Mouse (Mus musculus) stomach, embryonic 16.5 days (tissue): ENCODE data around the gene Gdpd1. TPM values are rescaled to one million over a fixed set of nuclear protein-coding genes. Genes with fewer than 3 reads are reported as not detected.
A peak's percentile ranks its signal among the peaks of the same experiment; 100 is the strongest.

Experiments
- ATAC-seq: fragments of 200-750 bp; cut with Nextera tagmentation; 2 replicates; pipeline ENCODE4 v1.8.0; 2017; ENCODE audit warnings: moderate number of reproducible peaks, moderate TSS enrichment; ENCODE audit not compliant: insufficient read depth, low FRiP score
- H3K27ac ChIP-seq: fragments of 300-500 bp; sonication (generic); 2 replicates; pipeline ENCODE4 v1.5.1; 2014; ENCODE audit warnings: low read length
- H3K27me3 ChIP-seq: fragments of 300-500 bp; sonication (generic); 2 replicates; pipeline ENCODE4 v1.6.1; 2014; ENCODE audit warnings: low read length, control low read depth, mixed read lengths; ENCODE audit not compliant: control insufficient read depth, insufficient read depth
- H3K36me3 ChIP-seq: fragments of 300-500 bp; sonication (generic); 2 replicates; pipeline ENCODE4 v1.6.1; 2014; ENCODE audit warnings: low read length; ENCODE audit not compliant: control insufficient read depth, insufficient read depth
- H3K4me1 ChIP-seq: fragments of 300-500 bp; sonication (generic); 2 replicates; pipeline ENCODE4 v1.6.1; 2014; ENCODE audit warnings: low read length, control low read depth, mixed read lengths; ENCODE audit not compliant: control insufficient read depth, insufficient read depth
- H3K4me2 ChIP-seq: fragments of 300-500 bp; sonication (generic); 2 replicates; pipeline ENCODE4 v1.6.1; 2014; ENCODE audit warnings: low read depth, low read length, mixed read lengths
- H3K4me3 ChIP-seq: fragments of 300-500 bp; sonication (generic); replicated peaks from 2 replicates; pipeline ENCODE4 v1.5.1; 2014; ENCODE audit warnings: mild to moderate bottlenecking, low read length
- H3K9ac ChIP-seq: fragments of 300-500 bp; sonication (generic); 2 replicates; pipeline ENCODE4 v1.6.1; 2014; ENCODE audit warnings: low read length
- H3K9me3 ChIP-seq: fragments of 300-500 bp; sonication (generic); replicated peaks from 2 replicates; pipeline ENCODE4 v1.6.1; 2016; ENCODE audit warnings: low read length, control low read depth; ENCODE audit not compliant: control insufficient read depth
- WGBS: fragments of 180-500 bp; shearing (Covaris S2); extraction: QIAGEN DNeasy Blood & Tissue Kit; methylation state at CpG from one replicate; pipeline ENCODE4 v1.1.7; 2014; 5-methylcytosine and 5-hydroxymethylcytosine counted together
- polyA plus RNA-seq: library from polyadenylated mRNA; unstranded; fragments of >200 nt; fragmentation: Nextera tagmentation; extraction: Ambion mirVana; gene quantifications from 2 replicates; pipeline ENCODE4 v1.2.1, GENCODE M21; 2015

The Gdpd1 gene
- 34.9 and 41.5 TPM in 2 replicates for polyA plus RNA-seq

DNA sequence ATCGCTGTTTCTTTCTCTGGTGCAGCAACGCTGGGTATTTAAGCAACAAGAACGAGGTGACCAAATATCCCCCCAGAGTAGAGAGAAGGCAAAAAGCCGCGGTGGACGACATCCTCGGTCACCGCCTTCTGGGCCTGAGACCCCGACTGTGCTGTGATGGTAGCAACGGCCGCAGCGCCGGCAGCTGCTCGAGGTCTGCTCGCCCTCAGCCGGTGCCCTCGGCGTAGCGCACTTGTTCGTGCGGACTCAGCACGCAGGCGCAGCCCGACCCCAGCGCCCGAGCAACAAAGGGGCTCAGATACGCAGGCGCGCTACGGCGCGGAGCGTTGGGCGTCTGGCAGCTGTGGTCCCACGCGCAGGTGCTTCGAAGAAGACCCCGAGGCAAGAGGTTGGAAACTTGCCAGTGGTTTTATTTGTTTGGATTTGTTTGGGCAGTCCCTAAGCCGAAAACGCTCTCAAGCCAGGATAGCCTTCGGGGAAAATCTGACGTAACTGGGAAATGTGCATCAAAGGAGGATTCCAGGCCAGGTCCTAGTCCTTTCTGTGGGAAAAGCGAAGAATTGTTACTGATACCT, at the start of gene Gdpd1:
Gene Gdpd1 (minus strand): TSS at position 197 of the 575 bp plus-strand sequence.
- Histone ChIP-seq H3K27ac (peak within 1 kb of the TSS; percentile 66), H3K9me3 (no peaks in the 10 kb centered on the region), H3K4me1 (peaks cover 4% of the 10 kb centered on the region; the same call in 1 of the 2 replicates), H3K4me2 (peak within 1 kb of the TSS; percentile 97), H3K4me3 (peak within 1 kb of the TSS; percentile 73), H3K27me3 (no peaks in the 10 kb centered on the region), H3K36me3 (0 out of 2 replicates have a peak, but pooled peaks cover 3% of the 10 kb centered on the region), H3K9ac (peak within 1 kb of the TSS; percentile 85)
- under 1% methylated on average over 43 of the region's 43 CpGs for WGBS
- ATAC-seq = peak; percentile 93

DNA sequence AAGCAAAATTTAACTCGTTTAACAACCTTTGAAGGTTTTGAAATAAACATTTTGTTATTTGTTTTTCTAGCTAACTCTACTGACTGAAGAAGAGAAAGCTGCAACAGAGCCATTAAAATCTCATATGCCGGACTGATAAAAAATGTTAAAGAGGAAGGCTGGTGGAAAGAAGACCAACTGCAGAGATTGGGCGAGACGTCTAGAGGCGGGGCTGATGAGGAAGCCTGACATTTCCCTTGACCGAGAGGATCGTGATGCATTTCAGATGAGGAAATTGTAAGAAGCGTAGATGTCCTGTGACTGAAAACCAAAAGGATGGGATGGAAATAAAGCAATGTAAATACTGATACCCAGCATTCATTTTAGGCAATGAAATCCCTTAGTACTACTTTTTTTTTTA, 48.0 kb upstream of the Gdpd1 start:
- H3K27ac ChIP-seq = no peak overlapping the region
- no peak for ATAC-seq

DNA sequence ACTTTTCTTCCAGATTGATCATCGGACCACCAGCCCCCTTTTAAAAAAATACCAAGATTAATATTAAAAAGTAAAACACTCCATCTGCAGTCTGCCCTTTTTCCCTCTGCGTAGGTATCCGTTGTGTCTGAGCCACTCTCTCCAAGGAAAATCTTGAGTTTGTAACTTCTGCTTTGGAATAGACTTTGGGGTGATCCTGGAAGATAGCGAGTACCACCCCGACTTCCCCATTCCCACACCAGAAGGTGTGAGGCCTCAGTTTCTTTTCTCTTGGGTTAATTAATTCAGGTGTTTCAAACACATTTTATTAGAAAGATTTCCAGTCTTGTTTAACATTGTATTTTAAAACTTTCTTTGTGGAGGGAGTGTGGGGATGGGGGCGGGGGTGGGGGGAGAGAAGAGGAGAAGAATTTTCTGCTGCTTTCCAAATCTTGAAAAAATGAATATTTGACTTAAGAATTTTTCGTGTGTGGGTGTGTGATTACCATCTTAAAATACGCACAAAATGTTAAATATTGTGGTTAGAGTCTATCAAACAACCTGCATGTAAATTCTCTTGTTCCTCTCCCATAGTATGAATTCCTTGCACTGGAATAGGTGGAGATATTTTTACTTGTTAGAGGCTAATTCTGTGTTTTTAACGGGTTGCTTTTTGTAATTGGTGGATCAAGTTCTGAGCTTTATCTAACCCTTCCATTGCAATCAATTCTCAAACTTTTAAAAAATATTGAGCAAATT, 36.5 kb upstream of the Gdpd1 start:
- 1% methylated on average over 9 of the region's 9 CpGs for WGBS
- H3K9me3 ChIP-seq = no peaks in the 10 kb centered on the region
- no peak for ATAC-seq
- H3K4me2 ChIP-seq = peak overlapping the region; percentile 57
- H3K36me3 ChIP-seq = peaks cover 8% of the 10 kb centered on the region
- H3K4me1 ChIP-seq = peaks cover 9% of the 10 kb centered on the region
- H3K27me3 ChIP-seq = no peaks in the 10 kb centered on the region
- H3K27ac ChIP-seq = peak overlapping the region; percentile 96
- H3K4me3 ChIP-seq = peak overlapping the region; percentile 68
- H3K9ac ChIP-seq = peak overlapping the region; percentile 86

More for the DNA sequence above, 48.0 kb upstream of the Gdpd1 start:
- no peak overlapping the region for H3K9ac ChIP-seq
- H3K27me3 ChIP-seq = no peaks in the 10 kb centered on the region
- 78% methylated on average over 8 of the region's 8 CpGs for WGBS
- H3K9me3 ChIP-seq = no peaks in the 10 kb centered on the region
- H3K4me1 ChIP-seq = peaks cover 3% of the 10 kb centered on the region
- no peak overlapping the region for H3K4me2 ChIP-seq
- peaks cover 22% of the 10 kb centered on the region; the same call in 1 of the 2 replicates for H3K36me3 ChIP-seq
- H3K4me3 ChIP-seq = no peak overlapping the region

DNA sequence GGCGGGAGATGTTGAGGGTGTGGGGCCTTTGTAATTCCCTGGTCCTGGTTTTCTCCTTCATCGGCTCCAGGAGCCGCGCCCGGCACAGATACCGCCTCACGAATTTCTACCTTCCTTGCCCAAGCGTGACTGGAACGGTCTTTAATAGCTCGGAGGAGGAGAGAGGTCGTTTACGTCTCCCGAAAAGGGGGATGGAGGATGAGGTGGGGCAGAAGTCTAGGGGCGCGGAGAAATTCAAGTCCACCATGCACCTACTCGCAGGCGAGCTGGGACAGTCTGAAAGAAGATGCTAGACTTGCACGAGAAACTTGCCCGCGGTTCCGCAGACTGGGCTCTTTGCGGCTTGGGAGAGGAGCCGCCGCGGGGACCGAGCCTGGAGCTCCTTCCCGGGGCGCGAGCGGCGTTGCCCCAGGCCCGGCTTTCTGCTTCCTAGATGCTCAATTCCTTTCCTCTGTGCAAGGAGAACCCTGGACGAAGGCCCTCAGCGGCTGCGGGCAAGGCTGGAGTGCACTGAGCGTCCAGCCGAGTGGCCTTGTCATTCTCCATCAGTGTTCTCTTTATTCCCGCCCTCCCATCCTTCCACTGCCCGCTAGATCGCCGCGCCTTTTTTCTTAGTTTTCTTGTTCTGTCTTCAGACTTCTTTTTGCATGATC, 35.8 kb upstream of the Gdpd1 start:
- Histone ChIP-seq H3K27me3 (no peaks in the 10 kb centered on the region), H3K4me3 (peak overlapping the region; percentile 68), H3K4me1 (peaks cover 9% of the 10 kb centered on the region), H3K9ac (peak overlapping the region; percentile 86), H3K36me3 (peaks cover 1% of the 10 kb centered on the region; the same call in 1 of the 2 replicates), H3K9me3 (no peaks in the 10 kb centered on the region), H3K4me2 (peak overlapping the region; percentile 57), H3K27ac (peak overlapping the region; percentile 96)
- ATAC-seq = no peak
- WGBS = under 1% methylated on average over 42 of the region's 42 CpGs

DNA sequence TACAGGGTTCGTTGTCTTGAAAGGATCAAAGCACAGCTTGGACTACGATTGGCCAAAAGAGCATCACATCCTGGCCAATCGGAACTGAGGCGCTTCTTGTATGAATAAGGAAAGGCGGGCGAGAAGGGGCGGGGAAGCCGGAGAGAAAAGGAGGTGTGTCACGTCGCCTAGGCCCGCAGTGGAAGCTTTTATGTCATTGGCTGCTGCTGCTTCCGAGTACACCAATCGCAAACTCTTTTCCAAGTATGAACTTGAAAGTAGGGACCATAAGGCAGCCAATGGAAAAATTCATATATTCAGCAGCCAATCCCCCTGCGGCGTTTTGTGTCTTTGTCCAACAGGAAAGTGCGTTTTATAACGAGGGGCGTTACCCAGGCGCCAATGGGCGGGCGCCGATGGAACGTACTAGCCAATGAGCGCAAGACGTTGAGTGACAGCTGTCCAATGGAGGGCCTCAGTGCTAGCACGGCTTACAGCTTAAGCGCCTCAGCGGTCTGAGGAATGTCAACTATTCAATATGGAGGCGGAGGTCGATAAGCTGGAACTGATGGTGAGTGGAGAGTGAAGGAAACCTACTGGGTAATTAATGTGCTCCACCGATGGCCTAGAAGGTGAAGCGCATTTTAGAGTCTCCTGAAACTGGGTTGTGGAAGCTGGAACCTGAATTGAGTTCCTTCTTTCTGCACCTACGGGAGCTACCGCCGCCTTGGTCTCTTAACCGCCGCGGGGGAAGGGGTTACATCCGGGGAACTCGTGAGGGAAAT, 35.1 kb upstream of the Gdpd1 start, which contains the start of gene Ska2:
Gene Ska2 (plus strand): TSS at position 480 of the 764 bp plus-strand sequence.
- peak within 1 kb of the TSS; percentile 86 for H3K9ac ChIP-seq
- H3K27ac ChIP-seq = peak within 1 kb of the TSS; percentile 96
- H3K27me3 ChIP-seq = no peaks in the 10 kb centered on the region
- peak; percentile 99 for ATAC-seq
- H3K9me3 ChIP-seq = no peaks in the 10 kb centered on the region
- H3K4me3 ChIP-seq = peak within 1 kb of the TSS; percentile 68
- H3K36me3 ChIP-seq = no peaks in the 10 kb centered on the region
- WGBS = under 1% methylated on average over 40 of the region's 40 CpGs
- H3K4me2 ChIP-seq = peak within 1 kb of the TSS; percentile 68
- H3K4me1 ChIP-seq = peaks cover 9% of the 10 kb centered on the region

DNA sequence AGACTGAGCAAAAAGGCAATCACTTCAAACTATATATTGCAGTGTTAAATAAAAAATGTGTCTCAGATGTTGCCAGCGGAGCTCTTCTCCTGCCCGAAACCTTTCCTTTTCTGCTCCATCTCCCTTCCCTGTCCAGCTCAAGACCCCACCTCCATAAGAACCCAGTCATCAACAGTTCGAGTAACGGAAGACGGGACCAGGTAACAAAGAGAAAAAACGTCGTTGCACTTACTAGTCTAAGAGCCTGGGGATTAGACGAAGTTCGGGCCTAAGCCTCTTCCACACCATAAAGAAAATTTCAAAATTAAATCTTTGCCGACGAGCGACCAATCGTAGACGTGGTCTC, 34.5 kb upstream of the Gdpd1 start, which contains the start of gene Prr11:
Gene Prr11 (minus strand): TSS at position 300 of the 346 bp plus-strand sequence.
- Histone ChIP-seq H3K4me2 (peak within 1 kb of the TSS; percentile 68), H3K27ac (peak within 1 kb of the TSS; percentile 96), H3K27me3 (no peaks in the 10 kb centered on the region), H3K9ac (peak within 1 kb of the TSS; percentile 86), H3K9me3 (no peaks in the 10 kb centered on the region), H3K36me3 (no peaks in the 10 kb centered on the region; the same call in 1 of the 2 replicates), H3K4me1 (peaks cover 9% of the 10 kb centered on the region), H3K4me3 (peak within 1 kb of the TSS; percentile 68)
- under 1% methylated on average over 14 of the region's 14 CpGs for WGBS
- ATAC-seq = no peak

DNA sequence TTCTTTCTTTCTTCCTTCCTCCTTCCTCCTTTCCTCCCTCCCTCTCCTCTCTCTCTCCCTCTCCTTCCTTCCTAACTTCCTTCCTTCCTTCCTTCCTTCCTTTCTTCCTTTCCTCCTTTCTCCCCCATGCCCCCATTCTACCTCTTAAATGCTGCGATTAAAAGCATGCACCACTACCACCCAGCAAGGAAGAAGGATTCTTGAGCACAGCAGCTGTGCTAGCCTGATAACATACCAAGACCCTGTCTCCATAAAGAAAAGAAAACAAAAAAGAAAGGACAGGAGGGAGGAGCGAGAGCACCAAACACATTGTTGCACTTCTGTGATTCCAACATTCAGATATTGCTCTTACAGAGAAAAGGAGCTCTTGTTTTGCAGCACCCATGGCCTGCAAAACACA, 13.3 kb upstream of the Gdpd1 start:
- H3K27me3 ChIP-seq = no peaks in the 10 kb centered on the region
- peaks cover 3% of the 10 kb centered on the region; the same call in 1 of the 2 replicates for H3K36me3 ChIP-seq
- WGBS = 44% methylated on average over 2 of the region's 2 CpGs
- peak overlapping the region; percentile 73 for H3K4me3 ChIP-seq
- H3K9ac ChIP-seq = peak overlapping the region; percentile 53; the same call in 1 of the 2 replicates
- H3K4me2 ChIP-seq = peak overlapping the region; percentile 55
- peaks cover 15% of the 10 kb centered on the region for H3K4me1 ChIP-seq
- peak overlapping the region; percentile 58; the same call in 1 of the 2 replicates for H3K27ac ChIP-seq
- no peak for ATAC-seq
- H3K9me3 ChIP-seq = no peaks in the 10 kb centered on the region

DNA sequence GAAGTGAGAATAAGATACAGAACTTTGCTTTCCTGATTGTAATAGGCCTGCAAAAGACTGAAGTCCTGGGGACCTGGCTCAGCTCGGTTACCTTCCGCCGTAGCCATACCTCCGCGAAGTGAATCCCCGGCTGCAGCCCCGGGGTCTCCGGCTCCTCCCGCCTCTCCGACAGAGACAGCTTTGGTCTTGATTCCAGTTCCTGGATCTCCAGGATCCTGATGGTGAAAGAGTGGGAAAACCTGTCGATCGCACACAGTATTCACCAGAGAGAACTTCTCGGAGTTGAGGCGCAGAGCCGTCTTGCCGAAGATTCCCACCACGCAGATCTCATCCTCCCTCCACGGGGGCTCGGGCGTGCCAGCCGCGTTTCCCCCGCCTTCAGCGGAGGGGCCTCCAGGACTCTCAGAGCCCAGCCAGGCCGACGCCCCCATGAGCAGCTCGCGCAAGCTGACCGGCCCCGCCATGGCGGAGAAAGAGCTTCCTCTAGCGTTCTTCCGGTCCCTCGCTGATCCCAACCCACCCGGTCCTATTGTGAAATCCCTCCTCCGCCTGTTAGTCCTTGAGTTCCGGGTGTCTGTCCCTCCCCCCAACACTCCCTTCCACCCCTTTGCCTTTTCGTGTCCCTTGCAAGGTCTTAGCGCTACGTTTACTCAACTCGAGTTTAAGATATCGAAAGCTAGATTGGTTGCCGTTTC, 12.6 kb upstream of the Gdpd1 start, which contains the start of gene Smg8:
Gene Smg8 (minus strand): TSS at position 485 of the 695 bp plus-strand sequence.
- peak within 1 kb of the TSS; percentile 84 for H3K9ac ChIP-seq
- peak within 1 kb of the TSS; percentile 58 for H3K27ac ChIP-seq
- peaks cover 15% of the 10 kb centered on the region for H3K4me1 ChIP-seq
- no peaks in the 10 kb centered on the region for H3K27me3 ChIP-seq
- H3K4me3 ChIP-seq = peak within 1 kb of the TSS; percentile 73
- H3K4me2 ChIP-seq = peak within 1 kb of the TSS; percentile 76
- no peaks in the 10 kb centered on the region for H3K9me3 ChIP-seq
- ATAC-seq = peak; percentile 98
- under 1% methylated on average over 43 of the region's 43 CpGs for WGBS
- H3K36me3 ChIP-seq = peaks cover 3% of the 10 kb centered on the region; the same call in 1 of the 2 replicates
